Mouse (Mus musculus): Measurements from ENCODE around the gene Slc22a12.

The Slc22a12 gene

DNA sequence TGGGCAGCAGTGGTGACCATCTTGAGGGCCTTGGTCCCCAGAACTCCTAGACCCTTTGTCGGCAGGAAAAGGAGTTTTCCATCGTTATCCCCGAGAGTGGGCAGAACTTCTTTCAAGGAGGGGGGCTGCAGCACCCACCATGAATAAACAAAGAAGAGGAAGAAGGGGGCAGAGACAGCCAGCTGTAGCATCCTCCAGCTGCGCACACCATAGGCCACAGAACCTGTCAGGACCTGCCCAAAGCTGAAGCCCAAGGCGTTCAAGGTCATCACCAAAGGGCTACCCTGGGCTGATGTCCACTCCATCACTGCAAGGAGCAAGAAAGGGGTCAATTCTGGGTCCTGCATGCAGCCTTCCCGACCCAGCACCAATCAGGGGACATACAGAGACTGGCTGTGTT, 2.6 kb downstream of the Slc22a12 start:
- DNase-seq: no peak

DNA sequence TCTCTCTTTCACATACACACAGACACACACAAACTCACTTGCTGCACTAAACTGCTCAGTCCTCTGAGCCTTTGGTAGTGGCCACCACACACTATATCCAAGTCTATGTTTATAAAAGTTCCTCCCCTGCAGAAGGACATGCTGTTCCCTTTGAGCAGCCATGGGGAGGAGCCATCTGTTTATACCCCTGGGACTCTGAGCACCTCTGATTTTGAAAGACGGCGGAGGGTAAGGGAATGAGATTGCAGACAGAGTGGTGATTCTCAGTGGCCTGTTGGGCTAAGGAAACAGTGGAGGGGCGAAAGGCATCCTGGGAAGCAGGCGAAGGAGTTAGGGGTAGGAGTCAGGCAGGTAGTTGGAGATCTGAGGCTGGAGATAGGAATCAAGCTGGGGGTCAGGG, 3.2 kb downstream of the Slc22a12 start:
- no peak for DNase-seq

DNA sequence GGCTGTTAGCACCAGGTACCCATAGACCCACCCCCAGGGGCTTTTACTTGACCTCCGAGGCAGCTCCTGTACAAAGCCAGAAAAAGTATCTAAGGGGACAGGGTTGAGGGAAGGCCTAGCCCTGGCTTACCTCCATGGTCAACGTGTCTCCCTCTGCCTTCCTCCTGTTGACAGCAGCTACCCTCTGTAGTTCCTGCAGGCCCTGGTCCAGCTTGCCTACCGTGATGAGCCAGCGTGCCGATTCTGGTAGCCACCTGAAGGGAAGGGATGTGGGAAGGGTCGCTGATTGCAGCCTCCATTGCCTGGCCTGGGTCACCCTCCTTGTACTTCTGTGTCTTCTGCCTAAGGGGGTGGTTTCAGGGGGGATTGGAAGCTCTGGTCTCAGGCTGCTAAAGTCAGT, 4.3 kb downstream of the Slc22a12 start:
- no peak for DNase-seq

GRCm38 (mm10) chr19:6537526-6537925, 5.3 kb downstream of the Slc22a12 start:
- DNase-seq: no peak

- no peak for DNase-seq
These were observed 6.1 kb downstream of the Slc22a12 start for GRCm38 (mm10) chr19:6536696-6537095.

DNA sequence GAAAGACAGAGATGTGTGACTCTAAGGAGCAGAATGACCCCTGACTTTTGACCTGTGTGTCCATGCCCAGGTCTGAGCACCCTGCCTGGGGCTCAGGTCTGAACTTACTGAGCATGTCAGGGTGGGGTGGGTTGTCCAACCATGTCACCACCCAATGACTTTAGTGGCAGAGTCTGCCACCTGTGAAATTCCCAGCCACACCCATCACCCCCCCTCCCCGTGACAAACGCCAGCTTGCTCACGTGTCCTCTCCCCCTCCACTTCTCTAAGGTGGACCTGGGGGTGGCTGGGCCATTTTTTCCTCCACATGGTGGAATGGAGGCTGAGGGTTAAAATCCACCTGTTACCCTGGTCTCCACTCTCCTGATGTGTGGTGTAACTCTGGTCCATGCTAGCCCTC, 6.6 kb downstream of the Slc22a12 start:
- DNase-seq: no peak

DNA sequence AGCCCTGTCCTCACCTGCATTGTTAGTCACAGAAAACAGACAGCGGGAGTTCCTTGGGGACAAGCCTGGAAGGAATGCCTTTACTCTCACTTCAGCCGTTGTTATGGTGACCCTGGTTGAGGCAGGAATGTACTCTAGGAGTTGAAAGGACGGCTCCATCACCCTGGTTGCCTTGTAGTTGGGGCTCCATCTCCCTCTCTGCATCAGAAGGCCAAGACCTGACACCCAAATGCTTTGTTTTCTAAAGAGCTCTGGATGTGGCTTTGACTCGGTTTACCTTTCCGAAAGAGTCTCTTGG, 8.8 kb downstream of the Slc22a12 start:
- DNase-seq: no peak

DNA sequence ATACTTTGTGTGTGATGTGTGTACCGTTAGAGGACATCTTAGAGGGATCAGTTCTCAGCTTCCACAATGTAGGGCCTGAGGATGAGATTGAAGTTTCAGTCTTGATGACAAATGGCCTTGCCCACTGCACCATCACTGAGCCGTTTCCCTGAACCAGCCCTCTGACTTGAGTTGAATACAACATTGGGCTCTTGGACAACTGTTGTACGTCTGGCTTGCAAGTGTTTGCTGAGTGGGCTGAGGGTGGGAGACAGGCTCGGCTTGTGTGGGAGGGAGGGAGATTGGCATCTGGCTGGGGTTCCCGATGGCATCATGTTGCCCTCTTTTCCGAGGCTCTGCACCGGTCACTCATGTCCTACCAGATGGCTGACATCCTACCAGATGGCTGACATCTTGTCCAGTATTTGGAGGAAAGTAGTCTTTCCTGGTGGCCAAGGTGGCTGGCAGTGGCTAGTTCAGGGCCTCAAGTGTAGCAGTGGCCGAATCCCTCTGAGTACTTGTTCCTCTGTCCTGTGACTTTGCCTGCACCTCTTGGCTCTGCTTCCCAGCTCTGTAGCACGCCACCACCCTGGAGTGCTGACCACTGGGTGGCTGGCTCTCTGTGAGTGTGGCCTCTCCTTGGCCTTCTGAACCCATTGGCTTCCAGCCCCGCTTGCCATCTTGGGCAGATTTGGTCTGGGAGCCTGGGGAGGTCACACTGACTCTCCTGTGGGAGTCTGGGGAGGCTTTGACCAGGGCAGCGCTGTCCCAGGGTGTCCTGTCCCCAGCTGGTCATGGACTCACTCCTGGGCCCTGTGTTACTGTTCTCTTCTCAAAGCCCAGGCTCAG, 9.3 kb downstream of the Slc22a12 start:
- peak; percentile 52 for DNase-seq

DNA sequence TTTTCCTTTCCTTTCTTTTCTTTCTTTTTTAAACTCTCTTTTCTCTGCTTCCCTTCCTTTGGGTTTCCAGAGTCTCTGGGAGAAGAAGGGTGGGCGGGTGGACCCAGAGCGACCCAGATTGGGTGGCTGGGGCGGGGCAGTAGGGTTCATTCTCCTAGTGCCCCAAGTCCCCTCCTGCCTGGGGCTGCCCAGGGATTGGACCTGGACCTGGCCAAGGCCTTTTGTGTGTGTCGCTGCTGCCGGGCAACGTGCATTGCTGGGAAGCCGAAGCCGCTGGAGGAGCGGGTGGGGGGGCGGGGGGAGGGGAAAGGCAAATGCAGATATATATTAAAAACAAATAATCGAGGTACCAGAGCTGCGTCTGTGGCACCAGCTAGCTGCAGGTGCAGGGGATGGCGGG, 10.2 kb downstream of the Slc22a12 start:
- peak; percentile 52 for DNase-seq

GRCm38 (mm10) chr19:6531832-6532471, 10.9 kb downstream of the Slc22a12 start:
- peak; percentile 51 for DNase-seq

- peak; percentile 48 for DNase-seq
These were observed 11.7 kb downstream of the Slc22a12 start for GRCm38 (mm10) chr19:6531011-6531631.

GRCm38 (mm10) chr19:6530359-6530758, 12.5 kb downstream of the Slc22a12 start:
- no peak for DNase-seq

DNA sequence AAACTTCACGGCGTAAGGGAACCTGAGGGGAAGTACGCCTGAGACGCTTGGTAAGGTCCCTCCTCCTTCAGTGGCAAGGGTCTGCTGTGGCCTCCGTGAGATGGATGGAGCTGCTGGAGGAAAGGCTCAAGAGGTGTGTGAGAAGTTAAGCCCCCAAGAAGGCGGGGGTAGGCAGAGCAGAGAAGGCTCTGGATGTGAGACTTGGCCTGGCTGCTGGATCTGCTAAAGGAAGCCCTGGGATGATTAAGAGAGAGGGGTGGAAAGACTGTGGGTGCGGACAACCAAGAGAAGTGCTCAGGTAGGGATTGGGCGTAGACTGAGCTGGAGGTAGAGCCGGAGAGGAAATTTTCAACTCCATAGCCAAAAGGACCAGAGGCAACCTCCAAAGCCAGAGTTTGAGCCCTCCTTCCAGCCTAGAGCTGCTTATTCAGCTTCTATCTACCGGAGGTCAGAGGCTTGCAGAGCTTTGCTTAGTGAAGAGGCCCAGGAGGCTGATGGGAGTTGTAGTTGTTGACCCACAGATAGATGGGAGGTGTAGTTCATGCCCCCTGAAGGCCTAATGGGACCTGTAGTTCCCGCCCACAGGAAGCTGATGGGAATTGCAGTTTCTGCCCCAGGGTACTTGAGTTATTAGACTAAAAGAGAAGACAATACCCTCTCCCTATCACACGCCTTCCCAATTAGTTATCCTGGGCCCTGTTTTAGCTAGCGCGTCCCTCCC, 13.4 kb downstream of the Slc22a12 start:
- peak; percentile 90 for DNase-seq

- no peak for DNase-seq
These were observed 14.8 kb downstream of the Slc22a12 start for GRCm38 (mm10) chr19:6527839-6528531.

DNA sequence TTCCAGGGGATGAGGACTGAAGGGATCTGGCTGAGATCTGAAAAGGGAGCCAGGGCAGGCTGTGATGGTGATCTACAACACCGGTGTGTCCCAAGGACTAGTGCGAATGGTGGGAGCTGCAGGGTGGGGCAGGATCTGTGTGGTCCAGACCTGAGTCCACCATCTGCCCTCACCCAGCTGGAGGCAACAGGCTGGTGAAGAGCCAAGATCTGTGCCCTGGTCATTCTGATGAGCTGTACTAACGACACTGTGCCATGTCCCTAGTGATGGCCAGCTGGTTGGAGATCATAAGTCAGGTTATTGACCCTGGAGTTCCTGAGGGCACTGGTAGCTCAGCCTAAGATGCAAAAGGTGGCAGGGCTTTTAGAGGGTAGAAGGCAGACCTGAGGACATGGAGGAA, 15.4 kb downstream of the Slc22a12 start:
- no peak for DNase-seq

DNA sequence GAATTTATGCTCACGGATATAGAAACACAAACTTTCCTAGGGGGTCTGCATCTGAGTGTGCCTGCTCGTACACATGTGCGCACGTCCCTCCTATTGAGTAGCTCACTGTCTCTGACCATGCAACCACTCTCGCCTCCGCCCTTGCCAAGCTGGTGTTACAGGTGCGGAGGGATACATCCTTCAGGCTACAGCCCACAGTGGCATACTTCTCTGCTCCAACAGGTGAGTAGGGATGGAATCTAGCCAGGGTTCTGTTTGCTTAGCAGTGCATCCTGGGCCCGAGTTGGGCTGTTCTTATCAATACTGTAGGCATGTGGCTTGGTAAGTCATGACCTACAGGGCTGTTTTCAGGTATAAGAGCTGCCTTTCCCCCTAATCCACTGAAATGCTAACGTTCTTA, 16.8 kb downstream of the Slc22a12 start:
- DNase-seq: no peak

- no peak for DNase-seq
These were observed 17.8 kb downstream of the Slc22a12 start for GRCm38 (mm10) chr19:6525023-6525422.

- no peak for DNase-seq
These were observed 20.5 kb downstream of the Slc22a12 start for GRCm38 (mm10) chr19:6522289-6522688.

DNA sequence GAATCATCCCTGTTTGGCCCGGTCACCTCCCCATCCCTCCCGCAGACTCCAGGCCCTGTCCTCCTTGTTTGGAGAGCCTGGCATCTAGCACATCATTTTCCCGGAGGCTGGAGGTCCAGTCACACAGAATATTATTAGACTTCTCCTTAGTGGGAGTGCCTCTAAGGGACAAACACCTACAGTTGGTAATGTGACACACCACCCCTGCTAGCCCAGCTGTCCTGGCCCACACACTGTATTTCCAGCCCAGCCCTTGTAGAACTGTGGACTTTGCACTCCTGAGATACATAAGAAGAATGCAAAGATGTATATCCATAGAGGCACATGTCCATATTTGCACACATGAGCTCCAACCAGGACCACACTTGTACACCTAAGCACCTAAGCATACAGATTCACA, 21.2 kb downstream of the Slc22a12 start:
- no peak for DNase-seq

DNA sequence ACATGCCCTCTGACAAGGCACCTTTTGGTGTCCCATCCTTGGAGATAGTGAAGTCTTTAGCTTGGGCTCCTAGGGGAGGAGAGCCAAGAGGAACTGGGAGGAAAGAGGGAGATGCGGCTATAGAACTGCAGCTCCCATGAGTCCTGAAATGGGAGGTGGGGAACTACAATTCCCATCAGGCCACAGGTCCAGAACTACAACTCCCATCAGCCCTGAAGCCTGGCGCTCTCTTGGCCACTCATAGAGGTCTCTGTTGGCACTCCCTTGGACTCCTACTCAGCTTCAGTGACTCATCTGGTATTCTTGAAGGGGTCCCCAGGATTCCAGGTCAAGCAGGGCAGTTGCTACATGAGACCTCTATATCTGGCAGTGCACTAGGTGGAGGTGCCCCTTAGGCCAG, 23.3 kb downstream of the Slc22a12 start:
- peak; percentile 56 for DNase-seq

DNA sequence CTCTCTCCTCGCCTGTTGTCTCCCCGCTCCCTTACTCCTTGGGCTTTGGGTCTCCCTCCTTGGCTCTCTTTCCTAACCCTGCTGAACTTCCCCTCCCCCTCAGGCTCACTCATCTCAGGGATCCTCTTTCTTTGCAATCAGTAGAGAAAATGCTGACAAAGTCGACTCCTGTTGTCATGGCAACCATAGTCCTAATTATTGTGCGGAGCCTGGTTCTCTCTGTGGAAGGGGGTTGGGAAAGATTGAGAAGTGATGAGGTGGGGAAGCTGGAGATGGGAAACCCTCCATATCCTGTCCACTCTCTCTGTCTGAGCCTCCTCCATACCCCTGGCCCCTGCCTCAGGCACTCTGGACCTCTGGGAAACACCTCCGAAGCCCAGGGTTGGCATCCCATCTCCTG, 24.2 kb downstream of the Slc22a12 start:
- peak; percentile 53 for DNase-seq

GRCm38 (mm10) chr19:6516153-6516552, 26.7 kb downstream of the Slc22a12 start:
- no peak for DNase-seq

GRCm38 (mm10) chr19:6515448-6515847, 27.4 kb downstream of the Slc22a12 start:
- no peak for DNase-seq

All from retina, postnatal 1 day (tissue).